Mouse (Mus musculus) retina, adult 2 months (tissue): ENCODE results near the gene Foxb1.

Experiments
- DNase-seq: peaks from one replicate; pipeline ENCODE4 v3.0.0-alpha.2; 2012; ENCODE audit warnings: low read depth, low spot score

The Foxb1 gene

GRCm38 (mm10) chr9:69757254-69757653 lies 3.5 kb downstream of the Foxb1 start:
- DNase-seq, result no peak

- DNase-seq, result no peak
Measured at GRCm38 (mm10) chr9:69756456-69756855, 4.3 kb downstream of the Foxb1 start.

- no peak for DNase-seq
Measured at GRCm38 (mm10) chr9:69756041-69756440, 4.7 kb downstream of the Foxb1 start.

- no peak for DNase-seq
Measured at GRCm38 (mm10) chr9:69755157-69755556, 5.6 kb downstream of the Foxb1 start.

GRCm38 (mm10) chr9:69754712-69755111 lies 6.0 kb downstream of the Foxb1 start:
- DNase-seq, result no peak

GRCm38 (mm10) chr9:69754291-69754690 lies 6.4 kb downstream of the Foxb1 start:
- no peak for DNase-seq

GRCm38 (mm10) chr9:69747971-69748370 lies 12.8 kb downstream of the Foxb1 start:
- no peak for DNase-seq

GRCm38 (mm10) chr9:69728736-69729135 lies 32.0 kb downstream of the Foxb1 start:
- no peak for DNase-seq

GRCm38 (mm10) chr9:69718431-69718830 lies 42.3 kb downstream of the Foxb1 start:
- DNase-seq, result no peak

GRCm38 (mm10) chr9:69716364-69716763 lies 44.4 kb downstream of the Foxb1 start:
- no peak for DNase-seq

- no peak for DNase-seq
Measured at GRCm38 (mm10) chr9:69715445-69715844, 45.3 kb downstream of the Foxb1 start.

GRCm38 (mm10) chr9:69714346-69714745 lies 46.4 kb downstream of the Foxb1 start:
- DNase-seq, result no peak

- no peak for DNase-seq
Measured at GRCm38 (mm10) chr9:69713577-69714327, 47.0 kb downstream of the Foxb1 start.

GRCm38 (mm10) chr9:69712714-69713525 lies 47.8 kb downstream of the Foxb1 start:
- no peak for DNase-seq
